Mouse (Mus musculus) bone marrow macrophage, adult 2 months (primary cell): ENCODE data around the gene Rasl10b.

Source experiments
- CTCF ChIP-seq: IDR thresholded peaks from 2 replicates; pipeline ENCODE4 v1.5.1; 2012; ENCODE audit warnings: low read depth, mild to moderate bottlenecking, low read length, moderate library complexity
- POLR2A ChIP-seq: IDR thresholded peaks from 2 replicates; pipeline ENCODE4 v1.6.1; 2012; ENCODE audit warnings: mild to moderate bottlenecking, low read depth, low read length, borderline replicate concordance

DNA sequence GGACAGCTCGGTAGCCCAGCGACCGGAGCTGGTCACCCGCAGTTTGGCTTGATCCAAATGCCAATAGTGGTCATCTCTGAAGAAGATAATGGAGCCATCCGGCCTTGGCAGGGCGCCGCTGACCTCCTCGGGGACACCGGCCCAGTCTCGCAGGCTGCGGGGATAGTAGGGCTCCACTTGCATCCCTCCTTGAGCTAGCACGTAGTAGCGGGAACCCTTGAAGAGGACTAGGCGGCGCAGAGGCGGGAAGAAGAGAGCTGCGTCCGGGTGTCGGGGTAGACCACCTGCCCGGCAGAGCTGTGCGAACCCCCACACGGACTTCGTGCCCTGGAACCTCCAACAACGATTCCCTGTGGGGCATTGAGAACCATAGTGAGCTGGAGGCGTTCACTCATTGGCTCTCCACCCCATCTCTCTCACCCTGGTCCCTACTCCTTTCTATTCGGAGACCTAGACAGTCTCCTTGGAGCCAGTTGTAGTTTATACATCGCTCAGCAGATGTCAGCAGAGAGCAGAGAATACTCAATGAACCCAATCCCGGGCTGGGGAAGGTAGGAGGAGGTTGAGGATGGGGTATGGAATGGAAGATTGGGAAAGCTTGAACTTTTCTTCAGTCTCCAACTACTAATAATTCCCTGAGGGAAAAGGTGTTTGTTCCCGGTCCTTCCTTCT is 33.8 kb downstream of the Rasl10b start:
- TF ChIP-seq POLR2A (no peak), CTCF (no peak)
